Mouse (Mus musculus): ENCODE data around the gene Fgd3. TPM values are rescaled to one million over a fixed set of nuclear protein-coding genes. Genes with fewer than 3 reads are reported as not detected.

The Fgd3 gene
- polyA plus RNA-seq, 1 experiment, result 6.3 TPM

GRCm38 (mm10) chr13:49215504-49216219, 104.4 kb downstream of the Fgd3 start, which contains the start of gene Card19:
Card19 (minus strand) TSS chr13:49216037.
- TF ChIP-seq CTCF (conservative IDR thresholded peaks at IDR 0.05; ENCODE audit: insufficient read depth, insufficient read length, low read depth, low read length), result no peak
- peak; percentile 46 for TF ChIP-seq POLR2A (IDR thresholded peaks at IDR 0.05; ENCODE audit: low read depth, low read length)
- peak; percentile 98 for DNase-seq
- Histone ChIP-seq H3K4me1 (ENCODE audit: control insufficient read depth, insufficient read depth, low read length) (peaks cover 12% of the 10 kb centered on the region; the same call in 1 of the 2 replicates), H3K36me3 (ENCODE audit: control insufficient read depth, insufficient read depth, low read length) (no peaks in the 10 kb centered on the region), H3K27ac (ENCODE audit: insufficient read depth, low read depth, low read length) (peak within 1 kb of the TSS; percentile 91), H3K4me3 (ENCODE audit: insufficient read depth, low read depth, low read length) (peak within 1 kb of the TSS; percentile 67), H3K27me3 (replicated peaks; ENCODE audit: control insufficient read depth, insufficient read depth, low read length) (no peaks in the 10 kb centered on the region)
- WGBS, result under 1% methylated on average over 78 of the region's 78 CpGs

GRCm38 (mm10) chr13:49215128-49215503, 105.0 kb downstream of the Fgd3 start:
- peak overlapping the region; percentile 67 for H3K4me3 ChIP-seq (ENCODE audit: insufficient read depth, low read depth, low read length)
- no peak for DNase-seq
- peak overlapping the region; percentile 49 for H3K27ac ChIP-seq (ENCODE audit: insufficient read depth, low read depth, low read length)
- peaks cover 12% of the 10 kb centered on the region; the same call in 1 of the 2 replicates for H3K4me1 ChIP-seq (ENCODE audit: control insufficient read depth, insufficient read depth, low read length)
- no peaks in the 10 kb centered on the region for H3K27me3 ChIP-seq (replicated peaks; ENCODE audit: control insufficient read depth, insufficient read depth, low read length)
- H3K36me3 ChIP-seq (ENCODE audit: control insufficient read depth, insufficient read depth, low read length), result no peaks in the 10 kb centered on the region
- 11% methylated on average over 5 of the region's 5 CpGs for WGBS
- no peak for TF ChIP-seq POLR2A (IDR thresholded peaks at IDR 0.05; ENCODE audit: low read depth, low read length)
- TF ChIP-seq CTCF (conservative IDR thresholded peaks at IDR 0.05; ENCODE audit: insufficient read depth, insufficient read length, low read depth, low read length), result no peak

GRCm38 (mm10) chr13:49214454-49214853, 105.7 kb downstream of the Fgd3 start:
- peaks cover 12% of the 10 kb centered on the region; the same call in 1 of the 2 replicates for H3K4me1 ChIP-seq (ENCODE audit: control insufficient read depth, insufficient read depth, low read length)
- no peak for DNase-seq
- H3K4me3 ChIP-seq (ENCODE audit: insufficient read depth, low read depth, low read length), result no peak overlapping the region
- no peaks in the 10 kb centered on the region for H3K27me3 ChIP-seq (replicated peaks; ENCODE audit: control insufficient read depth, insufficient read depth, low read length)
- TF ChIP-seq CTCF (conservative IDR thresholded peaks at IDR 0.05; ENCODE audit: insufficient read depth, insufficient read length, low read depth, low read length), result no peak
- TF ChIP-seq POLR2A (IDR thresholded peaks at IDR 0.05; ENCODE audit: low read depth, low read length), result no peak
- no peak overlapping the region for H3K27ac ChIP-seq (ENCODE audit: insufficient read depth, low read depth, low read length)
- H3K36me3 ChIP-seq (ENCODE audit: control insufficient read depth, insufficient read depth, low read length), result no peaks in the 10 kb centered on the region
- 75% methylated on average over 3 of the region's 3 CpGs for WGBS

- no peak overlapping the region for H3K4me3 ChIP-seq (ENCODE audit: insufficient read depth, low read depth, low read length)
- TF ChIP-seq CTCF (conservative IDR thresholded peaks at IDR 0.05; ENCODE audit: insufficient read depth, insufficient read length, low read depth, low read length) (no peak), POLR2A (IDR thresholded peaks at IDR 0.05; ENCODE audit: low read depth, low read length) (no peak)
- H3K4me1 ChIP-seq (ENCODE audit: control insufficient read depth, insufficient read depth, low read length), result peaks cover 12% of the 10 kb centered on the region; the same call in 1 of the 2 replicates
- no peaks in the 10 kb centered on the region for H3K27me3 ChIP-seq (replicated peaks; ENCODE audit: control insufficient read depth, insufficient read depth, low read length)
- H3K36me3 ChIP-seq (ENCODE audit: control insufficient read depth, insufficient read depth, low read length), result no peaks in the 10 kb centered on the region
- 44% methylated on average over 4 of the region's 4 CpGs for WGBS
- H3K27ac ChIP-seq (ENCODE audit: insufficient read depth, low read depth, low read length), result no peak overlapping the region
- DNase-seq, result peak; percentile 54
Observed at GRCm38 (mm10) chr13:49213531-49213932, 106.6 kb downstream of the Fgd3 start.

- WGBS, result 88% methylated on average over 4 of the region's 4 CpGs
- H3K27ac ChIP-seq (ENCODE audit: insufficient read depth, low read depth, low read length), result no peak overlapping the region
Observed at GRCm38 (mm10) chr13:49212711-49213500, 107.2 kb downstream of the Fgd3 start.

More at GRCm38 (mm10) chr13:49212711-49213500, 107.2 kb downstream of the Fgd3 start:
- Histone ChIP-seq H3K4me3 (ENCODE audit: insufficient read depth, low read depth, low read length) (no peak overlapping the region), H3K36me3 (ENCODE audit: control insufficient read depth, insufficient read depth, low read length) (no peaks in the 10 kb centered on the region), H3K4me1 (ENCODE audit: control insufficient read depth, insufficient read depth, low read length) (peaks cover 12% of the 10 kb centered on the region; the same call in 1 of the 2 replicates), H3K27me3 (replicated peaks; ENCODE audit: control insufficient read depth, insufficient read depth, low read length) (no peaks in the 10 kb centered on the region)
- no peak for DNase-seq
- no peak for TF ChIP-seq POLR2A (IDR thresholded peaks at IDR 0.05; ENCODE audit: low read depth, low read length)
- TF ChIP-seq CTCF (conservative IDR thresholded peaks at IDR 0.05; ENCODE audit: insufficient read depth, insufficient read length, low read depth, low read length), result no peak

Other genes starting within 250 kb of the Fgd3 start
- 2.3 and 2.7 TPM in 2 replicates for gene Wnk2, start 172.3 kb downstream of the Fgd3 start, polyA plus RNA-seq (2012; rRNA removed)
- 735 and 1,000 TPM in 2 replicates for gene Ninj1, start 132.8 kb downstream of the Fgd3 start, polyA plus RNA-seq (2012; rRNA removed)
- gene Card19, start 104.3 kb downstream of the Fgd3 start, polyA plus RNA-seq (2012; rRNA removed), result 108 and 124 TPM in 2 replicates
- 50.1 and 62.3 TPM in 2 replicates for gene Susd3, start 71.6 kb downstream of the Fgd3 start, polyA plus RNA-seq (2012; rRNA removed)
- gene Bicd2, start 21.3 kb upstream of the Fgd3 start, polyA plus RNA-seq (2012; rRNA removed), result 17.0 and 17.6 TPM in 2 replicates
- 6.5 and 7.1 TPM in 2 replicates for gene Ippk, start 100.9 kb upstream of the Fgd3 start, polyA plus RNA-seq (2012; rRNA removed)
- not detected in 2 replicates for gene Tes3-ps, start 173.0 kb upstream of the Fgd3 start, polyA plus RNA-seq (2012; rRNA removed)
- 2.0 and 3.0 TPM in 2 replicates for gene Ecm2, start 184.5 kb upstream of the Fgd3 start, polyA plus RNA-seq (2012; rRNA removed)
- 0.56 and 1.0 TPM in 2 replicates for gene Aspn, start 224.1 kb upstream of the Fgd3 start, polyA plus RNA-seq (2012; rRNA removed)